Mouse (Mus musculus) neural tube, embryonic 12.5 days (tissue): Measurements from ENCODE around the gene Tbck. TPM values are rescaled to one million over a fixed set of nuclear protein-coding genes. Genes with fewer than 3 reads are reported as not detected.

Experiments used
- ATAC-seq: fragments of 200-750 bp; cut with Nextera tagmentation; 2 replicates; pipeline ENCODE4 v1.8.0; 2017; ENCODE audit warnings: low read depth, mild to moderate bottlenecking, moderate TSS enrichment, moderate library complexity; ENCODE audit not compliant: low FRiP score
- H3K27ac ChIP-seq: fragments of 300-500 bp; sonication (generic); 2 replicates; pipeline ENCODE4 v1.5.1; 2016
- H3K27me3 ChIP-seq: fragments of 300-500 bp; sonication (generic); replicated peaks from 2 replicates; pipeline ENCODE4 v1.6.1; 2016; ENCODE audit warnings: mild to moderate bottlenecking
- H3K36me3 ChIP-seq: fragments of 300-500 bp; sonication (generic); 2 replicates; pipeline ENCODE4 v1.6.1; 2016; ENCODE audit warnings: mild to moderate bottlenecking
- H3K4me1 ChIP-seq: fragments of 300-500 bp; sonication (generic); 2 replicates; pipeline ENCODE4 v1.6.1; 2016
- H3K4me2 ChIP-seq: fragments of 300-500 bp; sonication (generic); replicated peaks from 2 replicates; pipeline ENCODE4 v1.6.1; 2016; ENCODE audit warnings: mild to moderate bottlenecking
- H3K4me3 ChIP-seq: fragments of 300-500 bp; sonication (generic); 2 replicates; pipeline ENCODE4 v1.5.1; 2016
- H3K9ac ChIP-seq: fragments of 300-500 bp; sonication (generic); 2 replicates; pipeline ENCODE4 v1.6.1; 2016; ENCODE audit warnings: mild to moderate bottlenecking
- H3K9me3 ChIP-seq: fragments of 300-500 bp; sonication (generic); 2 replicates; pipeline ENCODE4 v1.6.1; 2016; ENCODE audit warnings: mild to moderate bottlenecking
- WGBS: fragments of 180-500 bp; shearing (Covaris S2); methylation state at CpG from one replicate; pipeline ENCODE4 v1.1.7; 2016; 5-methylcytosine and 5-hydroxymethylcytosine counted together
- polyA plus RNA-seq: library from polyadenylated mRNA; unstranded; fragments of >200 nt; fragmentation: Nextera tagmentation; extraction: Ambion mirVana; gene quantifications from 2 replicates; pipeline ENCODE4 v1.2.1, GENCODE M21; 2016

Gene Tbck
- polyA plus RNA-seq, 1 experiment from 2014 or later = 29.9 TPM

- H3K9me3 ChIP-seq = no peaks in the 10 kb centered on the region
- no peak overlapping the region for H3K9ac ChIP-seq
- H3K36me3 ChIP-seq = peaks cover 20% of the 10 kb centered on the region
- no peak overlapping the region for H3K4me2 ChIP-seq
- no peaks in the 10 kb centered on the region for H3K4me1 ChIP-seq
- no peak for ATAC-seq
- no peak overlapping the region for H3K27ac ChIP-seq
- no peak overlapping the region for H3K4me3 ChIP-seq
- no peaks in the 10 kb centered on the region for H3K27me3 ChIP-seq
- whole genome bisulfite sequencing = 96% methylated on average over 6 of the region's 6 CpGs
Observed at GRCm38 (mm10) chr3:132842676-132843075, 158.7 kb downstream of the Tbck start.

DNA sequence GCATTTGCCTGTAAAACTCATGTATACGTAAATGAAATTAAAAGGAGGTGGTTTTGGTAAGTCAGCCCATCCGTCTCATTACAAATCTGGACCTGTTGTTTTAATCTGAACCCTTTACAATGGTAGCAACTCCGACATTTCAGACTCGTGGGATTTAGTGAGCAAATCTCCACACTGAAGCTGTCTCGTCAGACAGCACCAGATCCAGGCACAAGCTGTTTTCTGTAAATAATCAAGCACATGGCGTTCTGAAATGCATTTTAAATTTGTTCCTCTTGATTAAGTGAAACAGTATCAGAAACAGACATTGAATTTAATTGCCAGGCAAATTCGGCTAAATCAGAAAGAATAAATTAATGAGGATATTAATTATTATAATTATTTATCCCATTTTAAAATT lies 165.7 kb downstream of the Tbck start:
- no peak for ATAC-seq
- H3K27ac ChIP-seq = no peak overlapping the region
- 86% methylated on average over 7 of the region's 7 CpGs for WGBS

GRCm38 (mm10) chr3:132850431-132850830 lies 166.5 kb downstream of the Tbck start:
- ATAC-seq = no peak
- no peak overlapping the region for H3K27ac ChIP-seq

More for the DNA sequence above, 165.7 kb downstream of the Tbck start:
- H3K36me3 ChIP-seq = no peaks in the 10 kb centered on the region
- no peak overlapping the region for H3K9ac ChIP-seq
- no peak overlapping the region for H3K4me2 ChIP-seq
- no peaks in the 10 kb centered on the region for H3K27me3 ChIP-seq
- H3K4me3 ChIP-seq = no peak overlapping the region
- no peaks in the 10 kb centered on the region for H3K9me3 ChIP-seq
- no peaks in the 10 kb centered on the region for H3K4me1 ChIP-seq

GRCm38 (mm10) chr3:132851417-132851816 lies 167.5 kb downstream of the Tbck start:
- Histone ChIP-seq H3K36me3 (no peaks in the 10 kb centered on the region), H3K27me3 (no peaks in the 10 kb centered on the region), H3K4me1 (no peaks in the 10 kb centered on the region), H3K27ac (no peak overlapping the region), H3K9ac (no peak overlapping the region), H3K9me3 (no peaks in the 10 kb centered on the region), H3K4me2 (no peak overlapping the region), H3K4me3 (no peak overlapping the region)
- ATAC-seq = no peak
- 71% methylated on average over 1 of the region's 1 CpGs for WGBS

More at GRCm38 (mm10) chr3:132850431-132850830, 166.5 kb downstream of the Tbck start:
- no peaks in the 10 kb centered on the region for H3K4me1 ChIP-seq
- H3K36me3 ChIP-seq = no peaks in the 10 kb centered on the region
- no peak overlapping the region for H3K9ac ChIP-seq
- H3K9me3 ChIP-seq = no peaks in the 10 kb centered on the region
- no peak overlapping the region for H3K4me3 ChIP-seq
- 82% methylated on average over 2 of the region's 2 CpGs for WGBS
- H3K27me3 ChIP-seq = no peaks in the 10 kb centered on the region
- H3K4me2 ChIP-seq = no peak overlapping the region

- no peaks in the 10 kb centered on the region for H3K27me3 ChIP-seq
- no peak for ATAC-seq
Observed at GRCm38 (mm10) chr3:132851841-132852728, 168.1 kb downstream of the Tbck start.

GRCm38 (mm10) chr3:132854271-132854670 lies 170.3 kb downstream of the Tbck start:
- H3K4me1 ChIP-seq = no peaks in the 10 kb centered on the region
- no peaks in the 10 kb centered on the region for H3K36me3 ChIP-seq
- no peak overlapping the region for H3K9ac ChIP-seq
- no peak overlapping the region for H3K4me2 ChIP-seq
- ATAC-seq = no peak
- 88% methylated on average over 9 of the region's 9 CpGs for WGBS
- no peak overlapping the region for H3K4me3 ChIP-seq
- no peaks in the 10 kb centered on the region for H3K27me3 ChIP-seq
- no peak overlapping the region for H3K27ac ChIP-seq
- no peaks in the 10 kb centered on the region for H3K9me3 ChIP-seq

More at GRCm38 (mm10) chr3:132851841-132852728, 168.1 kb downstream of the Tbck start:
- Histone ChIP-seq H3K4me1 (no peaks in the 10 kb centered on the region), H3K9ac (no peak overlapping the region), H3K4me3 (no peak overlapping the region), H3K36me3 (no peaks in the 10 kb centered on the region), H3K9me3 (no peaks in the 10 kb centered on the region), H3K4me2 (no peak overlapping the region), H3K27ac (no peak overlapping the region)
- WGBS = 71% methylated on average over 28 of the region's 28 CpGs

GRCm38 (mm10) chr3:132855458-132856212 lies 171.7 kb downstream of the Tbck start:
- no peak overlapping the region for H3K27ac ChIP-seq
- peak; percentile 49; the same call in 1 of the 2 replicates for ATAC-seq
- H3K4me1 ChIP-seq = no peaks in the 10 kb centered on the region
- H3K27me3 ChIP-seq = no peaks in the 10 kb centered on the region
- WGBS = 69% methylated on average over 9 of the region's 9 CpGs
- no peaks in the 10 kb centered on the region for H3K9me3 ChIP-seq
- no peak overlapping the region for H3K9ac ChIP-seq
- H3K36me3 ChIP-seq = no peaks in the 10 kb centered on the region
- no peak overlapping the region for H3K4me2 ChIP-seq
- H3K4me3 ChIP-seq = no peak overlapping the region

DNA sequence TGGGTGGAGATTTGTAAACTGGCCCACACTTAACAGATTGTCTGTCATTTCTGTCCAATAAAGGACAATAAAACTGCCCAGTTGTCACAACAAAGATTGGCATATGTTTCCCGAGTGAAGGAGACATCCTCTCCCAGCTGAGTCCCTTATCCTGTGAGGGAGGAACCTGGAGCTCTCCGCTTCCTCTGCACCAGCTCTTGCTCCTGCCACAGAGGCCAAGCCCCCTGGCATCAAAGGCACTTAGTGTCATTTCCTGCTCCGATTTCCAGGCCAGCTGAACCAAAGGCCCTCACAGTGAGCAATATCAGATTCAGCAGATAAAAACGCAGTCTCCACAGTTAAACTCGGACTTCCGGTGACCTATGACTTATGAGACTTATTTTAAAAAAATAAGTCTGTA lies 172.7 kb downstream of the Tbck start:
- no peak overlapping the region for H3K9ac ChIP-seq
- no peak overlapping the region for H3K27ac ChIP-seq
- no peak overlapping the region for H3K4me3 ChIP-seq
- WGBS = 65% methylated on average over 6 of the region's 6 CpGs
- H3K36me3 ChIP-seq = no peaks in the 10 kb centered on the region
- H3K4me1 ChIP-seq = no peaks in the 10 kb centered on the region
- H3K27me3 ChIP-seq = no peaks in the 10 kb centered on the region
- no peak for ATAC-seq
- H3K9me3 ChIP-seq = no peaks in the 10 kb centered on the region
- H3K4me2 ChIP-seq = no peak overlapping the region

- Histone ChIP-seq H3K9ac (no peak overlapping the region), H3K27ac (no peak overlapping the region), H3K4me1 (no peaks in the 10 kb centered on the region), H3K9me3 (no peaks in the 10 kb centered on the region), H3K27me3 (no peaks in the 10 kb centered on the region), H3K4me2 (no peak overlapping the region), H3K4me3 (no peak overlapping the region), H3K36me3 (no peaks in the 10 kb centered on the region)
- ATAC-seq = no peak
- 70% methylated on average over 11 of the region's 11 CpGs for WGBS
Observed at GRCm38 (mm10) chr3:132858849-132859248, 174.9 kb downstream of the Tbck start.

- Histone ChIP-seq H3K36me3 (no peaks in the 10 kb centered on the region), H3K9me3 (no peaks in the 10 kb centered on the region), H3K27ac (no peak overlapping the region), H3K4me1 (no peaks in the 10 kb centered on the region), H3K9ac (no peak overlapping the region), H3K4me2 (no peak overlapping the region), H3K27me3 (no peaks in the 10 kb centered on the region), H3K4me3 (no peak overlapping the region)
- ATAC-seq = no peak
- WGBS = 87% methylated on average over 7 of the region's 7 CpGs
Observed at GRCm38 (mm10) chr3:132859573-132859972, 175.6 kb downstream of the Tbck start.

GRCm38 (mm10) chr3:132860796-132861195 lies 176.9 kb downstream of the Tbck start:
- WGBS = 83% methylated on average over 8 of the region's 8 CpGs
- H3K36me3 ChIP-seq = no peaks in the 10 kb centered on the region
- no peak overlapping the region for H3K27ac ChIP-seq
- no peak overlapping the region for H3K4me3 ChIP-seq
- ATAC-seq = no peak
- no peak overlapping the region for H3K4me2 ChIP-seq
- no peaks in the 10 kb centered on the region for H3K27me3 ChIP-seq
- H3K9me3 ChIP-seq = no peaks in the 10 kb centered on the region
- H3K9ac ChIP-seq = no peak overlapping the region
- H3K4me1 ChIP-seq = no peaks in the 10 kb centered on the region

DNA sequence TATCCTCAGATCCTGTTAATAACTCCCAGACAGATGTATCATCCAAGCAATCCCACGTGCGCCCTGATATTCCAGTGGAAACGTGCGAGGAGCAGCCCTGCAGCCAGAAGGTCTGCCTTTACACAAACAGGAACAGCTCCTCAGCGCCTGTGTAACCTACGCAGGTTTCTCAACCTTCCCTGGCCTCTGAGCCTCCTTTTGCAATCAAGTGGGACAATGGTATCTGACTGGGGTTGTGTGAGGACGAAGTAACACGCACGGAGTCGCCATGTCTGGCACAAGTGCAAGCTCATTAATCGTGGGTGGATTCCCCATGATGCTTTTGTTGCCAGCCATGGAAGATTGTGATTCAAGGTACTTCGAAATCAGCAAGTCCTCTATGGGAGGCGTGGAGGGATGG lies 179.9 kb downstream of the Tbck start:
- Histone ChIP-seq H3K9ac (no peak overlapping the region), H3K27ac (no peak overlapping the region), H3K36me3 (no peaks in the 10 kb centered on the region), H3K27me3 (no peaks in the 10 kb centered on the region), H3K9me3 (no peaks in the 10 kb centered on the region), H3K4me3 (no peak overlapping the region), H3K4me2 (no peak overlapping the region), H3K4me1 (no peaks in the 10 kb centered on the region)
- 87% methylated on average over 13 of the region's 13 CpGs for WGBS
- ATAC-seq = no peak
